Mouse (Mus musculus): ENCODE data around the gene Gm14401. TPM values are rescaled to one million over a fixed set of nuclear protein-coding genes. Genes with fewer than 3 reads are reported as not detected.
A peak's percentile ranks its signal among the peaks of the same experiment; 100 is the strongest.
"Not testable (repeated sequence)": the region's sequence is repeated elsewhere in the genome, so short reads cannot be mapped to it uniquely, and the experiment has no call there.

The Gm14401 gene
- under 1 TPM; 0.38 to 0.72 TPM for total RNA-seq (2021)
- long read RNA-seq, experiment 1 = 0 reads
- long read RNA-seq, experiment 2 = 0 reads

- DNase-seq = peak; percentile 5
Measured at GRCm38 (mm10) chr2:177073432-177074423, at the start of gene Gm14401. Gm14401 (plus strand) TSS chr2:177074320.

GRCm38 (mm10) chr2:177072807-177073206 is 1.3 kb upstream of the Gm14401 start:
- not testable (repeated sequence) for DNase-seq

DNA sequence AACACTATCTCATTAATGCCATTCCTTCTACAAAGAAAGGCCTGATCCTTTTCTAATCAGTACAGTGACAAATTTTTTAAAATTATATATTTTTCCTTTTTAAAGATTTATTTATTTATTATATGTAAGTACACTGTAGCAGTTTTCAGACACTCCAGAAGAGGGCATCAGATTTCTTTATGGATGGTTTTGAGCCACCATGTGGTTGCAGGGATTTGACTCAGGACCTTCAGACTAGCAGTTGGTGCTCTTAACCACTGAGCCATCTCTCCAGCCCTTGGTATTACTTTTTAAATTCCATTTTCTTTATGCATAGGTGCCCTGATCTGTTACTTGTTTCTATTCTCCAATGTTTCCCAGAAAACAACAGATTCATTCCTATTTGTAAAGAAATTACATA is 895 bp downstream of the Gm14401 start:
- DNase-seq = not testable (repeated sequence)

DNA sequence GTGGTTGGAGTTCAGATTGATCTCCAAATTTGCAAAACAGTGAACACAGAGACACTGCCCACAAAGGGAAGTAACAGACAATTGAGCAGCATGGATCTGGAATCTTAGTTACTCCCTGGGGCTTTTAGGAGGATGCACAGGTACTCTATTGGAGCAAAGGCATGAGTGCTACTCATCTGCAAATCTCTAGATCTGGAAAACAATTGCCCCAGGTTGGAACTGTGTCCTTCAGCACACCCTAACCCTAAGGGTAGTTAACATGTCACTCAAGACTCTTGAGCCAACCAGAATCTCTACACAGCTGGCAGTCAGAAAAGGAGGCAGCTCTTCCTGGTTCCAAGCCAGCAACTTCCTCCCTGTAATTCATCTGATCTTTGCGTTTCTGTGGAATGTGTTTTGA is 5.7 kb downstream of the Gm14401 start:
- DNase-seq = not testable (repeated sequence)

DNA sequence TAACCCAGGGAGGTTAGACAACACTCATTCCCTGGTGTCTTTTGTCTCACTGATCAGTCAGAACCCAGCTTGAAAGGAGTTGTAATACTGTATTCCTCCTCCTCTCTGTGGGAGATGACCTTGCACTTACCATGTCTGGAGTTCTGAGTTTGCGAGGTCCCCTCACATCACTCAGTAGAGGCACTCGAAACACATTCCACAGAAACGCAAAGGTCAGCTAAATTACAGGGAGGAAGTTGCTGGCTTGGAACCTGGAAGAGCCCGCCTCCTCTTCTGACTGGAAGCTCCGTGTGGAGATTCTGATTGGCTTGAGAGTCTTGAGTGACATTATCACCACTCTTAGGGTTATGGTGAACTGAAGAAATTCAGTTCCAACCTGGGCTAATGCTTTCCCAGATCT is 35.0 kb downstream of the Gm14401 start:
- DNase-seq = not testable (repeated sequence)

- not testable (repeated sequence) for DNase-seq
Measured at GRCm38 (mm10) chr2:177129097-177129496, 55.0 kb downstream of the Gm14401 start.

Other genes with a start within 250 kb of the Gm14401 start
- not detected for gene Gm14408, start 243.2 kb upstream of the Gm14401 start, total RNA-seq (2021)
- 1 to 10 TPM; 1.8 to 3.1 TPM for gene Gm14296, start 146.5 kb upstream of the Gm14401 start, total RNA-seq (2021)
- gene Gm14419, start 73.4 kb upstream of the Gm14401 start, total RNA-seq (2021) = 10 to 100 TPM; 17.4 to 18.1 TPM
- gene Gm14410, start 132.1 kb downstream of the Gm14401 start, total RNA-seq (2021) = 10 to 100 TPM; 10.0 to 17.2 TPM
- under 1 TPM; 0.70 to 0.78 TPM for gene Gm14409, start 192.7 kb downstream of the Gm14401 start, total RNA-seq (2021)
- 1 to 10 TPM in 1 of 2 experiments, under 1 TPM in 1; 0.80 to 1.5 TPM for gene Gm14412, start 250.0 kb downstream of the Gm14401 start, total RNA-seq (2021)

Measured in gastrocnemius, postnatal 10 days (tissue).